Mouse (Mus musculus) lung, postnatal 0 days (tissue): ENCODE data around the gene Olfr1291-ps1. TPM values are rescaled to one million over a fixed set of nuclear protein-coding genes. Genes with fewer than 3 reads are reported as not detected.

Experiments used
- ATAC-seq: fragments of 200-750 bp; cut with Nextera tagmentation; 2 replicates; pipeline ENCODE4 v1.8.0; 2017; ENCODE audit warnings: moderate library complexity
- DNase-seq: peaks from one replicate; pipeline ENCODE4 v3.0.0-alpha.2; 2016; ENCODE audit warnings: low spot score
- H3K27ac ChIP-seq: fragments of 300-500 bp; sonication (generic); 2 replicates; pipeline ENCODE4 v1.5.1; 2014; ENCODE audit warnings: antibody characterized with exemption, mild to moderate bottlenecking, low read length, mixed read lengths
- H3K27me3 ChIP-seq: fragments of 300-500 bp; sonication (generic); replicated peaks from 2 replicates; pipeline ENCODE4 v1.6.1; 2014; ENCODE audit warnings: low read length, mixed read lengths; ENCODE audit not compliant: insufficient read depth
- H3K36me3 ChIP-seq: fragments of 300-500 bp; sonication (generic); 2 replicates; pipeline ENCODE4 v1.6.1; 2014; ENCODE audit warnings: low read length, mixed read lengths; ENCODE audit not compliant: insufficient read depth
- H3K4me1 ChIP-seq: fragments of 300-500 bp; sonication (generic); 2 replicates; pipeline ENCODE4 v1.6.1; 2014; ENCODE audit warnings: antibody characterized with exemption, low read depth, low read length, mixed read lengths; ENCODE audit not compliant: insufficient read depth
- H3K4me2 ChIP-seq: fragments of 300-500 bp; sonication (generic); replicated peaks from 2 replicates; pipeline ENCODE4 v1.6.1; 2014; ENCODE audit warnings: low read depth, mild to moderate bottlenecking, low read length, moderate library complexity, mixed read lengths
- H3K4me3 ChIP-seq: fragments of 300-500 bp; sonication (generic); 2 replicates; pipeline ENCODE4 v1.5.1; 2014; ENCODE audit warnings: low read depth, low read length
- H3K9ac ChIP-seq: fragments of 300-500 bp; sonication (generic); replicated peaks from 2 replicates; pipeline ENCODE4 v1.6.1; 2014; ENCODE audit warnings: low read depth, mild to moderate bottlenecking
- H3K9me3 ChIP-seq: fragments of 300-500 bp; sonication (generic); 2 replicates; pipeline ENCODE4 v1.6.1; 2016; ENCODE audit warnings: low read length, mixed read lengths
- CTCF ChIP-seq: IDR thresholded peaks from 2 replicates; pipeline ENCODE4 v1.5.1; 2016; ENCODE audit warnings: antibody characterized with exemption, mild to moderate bottlenecking
- EP300 ChIP-seq: IDR thresholded peaks from 2 replicates; pipeline ENCODE4 v1.6.1; 2016; ENCODE audit warnings: antibody characterized with exemption, mild to moderate bottlenecking, control low read depth
- whole genome bisulfite sequencing: fragments of 180-500 bp; shearing (Covaris S2); extraction: QIAGEN DNeasy Blood & Tissue Kit; methylation state at CpG from one replicate; pipeline ENCODE4 v1.1.7; 2014; 5-methylcytosine and 5-hydroxymethylcytosine counted together
- polyA plus RNA-seq: library from polyadenylated mRNA; unstranded; fragments of >200 nt; fragmentation: Nextera tagmentation; extraction: Ambion mirVana; gene quantifications from 2 replicates; pipeline ENCODE4 v1.2.1, GENCODE M21; 2015

The Olfr1291-ps1 gene
- not detected in 2 replicates for polyA plus RNA-seq

GRCm38 (mm10) chr2:111496880-111497279 lies at the start of gene Olfr1291-ps1:
Gene Olfr1291-ps1, plus strand, starts transcription at chr2:111497180.
- Histone ChIP-seq H3K27ac (no peak within 1 kb of the TSS), H3K4me3 (no peak within 1 kb of the TSS), H3K36me3 (no peaks in the 10 kb centered on the region), H3K27me3 (no peaks in the 10 kb centered on the region), H3K9me3 (0 out of 2 replicates have a peak, but pooled peaks cover 2% of the 10 kb centered on the region), H3K4me2 (no peak within 1 kb of the TSS), H3K9ac (no peak within 1 kb of the TSS), H3K4me1 (no peaks in the 10 kb centered on the region)
- 80% methylated on average over 3 of the region's 3 CpGs for WGBS
- DNase-seq (no peak), ATAC-seq (no peak)
- TF ChIP-seq CTCF (no peak), EP300 (no peak)

- no peaks in the 10 kb centered on the region for H3K36me3 ChIP-seq
- no peaks in the 10 kb centered on the region for H3K4me1 ChIP-seq
- no peaks in the 10 kb centered on the region for H3K27me3 ChIP-seq
- no peaks in the 10 kb centered on the region for H3K9me3 ChIP-seq
- H3K27ac ChIP-seq: no peak within 1 kb of the TSS
- ATAC-seq (no peak), DNase-seq (no peak)
- 50% methylated on average over 1 of the region's 1 CpGs for WGBS
- H3K4me3 ChIP-seq: no peak within 1 kb of the TSS
- H3K4me2 ChIP-seq: no peak within 1 kb of the TSS
- no peak for TF ChIP-seq EP300
- no peak for TF ChIP-seq CTCF
- H3K9ac ChIP-seq: no peak within 1 kb of the TSS
Observed at GRCm38 (mm10) chr2:111448842-111449241, 48.1 kb upstream of the Olfr1291-ps1 start, which contains the start of gene Olfr1287. Gene Olfr1287, plus strand, starts transcription at chr2:111449142.

- H3K4me1 ChIP-seq: no peaks in the 10 kb centered on the region
- H3K27ac ChIP-seq: no peak within 1 kb of the TSS
- H3K36me3 ChIP-seq: no peaks in the 10 kb centered on the region
- ATAC-seq: no peak
- H3K4me3 ChIP-seq: no peak within 1 kb of the TSS
- no peaks in the 10 kb centered on the region for H3K9me3 ChIP-seq
- WGBS: 93% methylated on average over 1 of the region's 1 CpGs
- no peak for TF ChIP-seq EP300
- no peak for TF ChIP-seq CTCF
- no peak within 1 kb of the TSS for H3K9ac ChIP-seq
- no peak for DNase-seq
- no peaks in the 10 kb centered on the region for H3K27me3 ChIP-seq
- no peak within 1 kb of the TSS for H3K4me2 ChIP-seq
Observed at GRCm38 (mm10) chr2:111473801-111474200, 23.2 kb upstream of the Olfr1291-ps1 start, which contains the start of gene Olfr1288. Gene Olfr1288, plus strand, starts transcription at chr2:111474101.

GRCm38 (mm10) chr2:111480519-111480918 lies 16.5 kb upstream of the Olfr1291-ps1 start, which contains the start of gene Olfr1289:
Gene Olfr1289, plus strand, starts transcription at chr2:111480819.
- no peaks in the 10 kb centered on the region for H3K36me3 ChIP-seq
- no peak within 1 kb of the TSS for H3K27ac ChIP-seq
- H3K9me3 ChIP-seq: no peaks in the 10 kb centered on the region
- no peaks in the 10 kb centered on the region for H3K4me1 ChIP-seq
- no peak within 1 kb of the TSS for H3K9ac ChIP-seq
- no peak for TF ChIP-seq CTCF
- TF ChIP-seq EP300: no peak
- H3K4me3 ChIP-seq: no peak within 1 kb of the TSS
- H3K4me2 ChIP-seq: no peak within 1 kb of the TSS
- DNase-seq (no peak), ATAC-seq (no peak)
- whole genome bisulfite sequencing: 67% methylated on average over 1 of the region's 1 CpGs
- H3K27me3 ChIP-seq: no peaks in the 10 kb centered on the region

- Histone ChIP-seq H3K9ac (no peak within 1 kb of the TSS), H3K4me1 (no peaks in the 10 kb centered on the region), H3K9me3 (0 out of 2 replicates have a peak, but pooled peaks cover 2% of the 10 kb centered on the region), H3K36me3 (no peaks in the 10 kb centered on the region), H3K27me3 (no peaks in the 10 kb centered on the region), H3K27ac (no peak within 1 kb of the TSS), H3K4me3 (no peak within 1 kb of the TSS), H3K4me2 (no peak within 1 kb of the TSS)
- DNase-seq (no peak), ATAC-seq (no peak)
- TF ChIP-seq CTCF (no peak), EP300 (no peak)
- WGBS: 64% methylated on average over 5 of the region's 5 CpGs
Observed at GRCm38 (mm10) chr2:111493729-111494128, 3.3 kb upstream of the Olfr1291-ps1 start, which contains the start of gene Olfr1290. Gene Olfr1290, minus strand, starts transcription at chr2:111493829.

GRCm38 (mm10) chr2:111517451-111517850 lies 20.5 kb downstream of the Olfr1291-ps1 start:
- H3K4me2 ChIP-seq: no peak overlapping the region
- no peak overlapping the region for H3K4me3 ChIP-seq
- no peak overlapping the region for H3K9ac ChIP-seq
- H3K27ac ChIP-seq: no peak overlapping the region
- no peaks in the 10 kb centered on the region for H3K4me1 ChIP-seq
- no peak for TF ChIP-seq EP300
- no peak for TF ChIP-seq CTCF
- no peaks in the 10 kb centered on the region for H3K27me3 ChIP-seq
- no peak for DNase-seq
- ATAC-seq: no peak
- 79% methylated on average over 10 of the region's 10 CpGs for WGBS
- no peaks in the 10 kb centered on the region for H3K9me3 ChIP-seq
- H3K36me3 ChIP-seq: no peaks in the 10 kb centered on the region

- WGBS: 74% methylated on average over 1 of the region's 1 CpGs
- TF ChIP-seq CTCF: no peak
- TF ChIP-seq EP300: no peak
- H3K27me3 ChIP-seq: no peaks in the 10 kb centered on the region
- H3K27ac ChIP-seq: no peak within 1 kb of the TSS
- ATAC-seq: no peak
- H3K4me3 ChIP-seq: no peak within 1 kb of the TSS
- no peak for DNase-seq
- H3K9me3 ChIP-seq: no peaks in the 10 kb centered on the region; the same call in 1 of the 2 replicates
- H3K4me1 ChIP-seq: no peaks in the 10 kb centered on the region
- H3K9ac ChIP-seq: no peak within 1 kb of the TSS
- no peaks in the 10 kb centered on the region for H3K36me3 ChIP-seq
- H3K4me2 ChIP-seq: no peak within 1 kb of the TSS
Observed at GRCm38 (mm10) chr2:111524903-111525302, 27.9 kb downstream of the Olfr1291-ps1 start, which contains the start of gene Olfr1293-ps. Gene Olfr1293-ps, plus strand, starts transcription at chr2:111525203.
